Comparison of ENCODE assay signal across 24 mouse cellular contexts in the genomic region with DNA sequence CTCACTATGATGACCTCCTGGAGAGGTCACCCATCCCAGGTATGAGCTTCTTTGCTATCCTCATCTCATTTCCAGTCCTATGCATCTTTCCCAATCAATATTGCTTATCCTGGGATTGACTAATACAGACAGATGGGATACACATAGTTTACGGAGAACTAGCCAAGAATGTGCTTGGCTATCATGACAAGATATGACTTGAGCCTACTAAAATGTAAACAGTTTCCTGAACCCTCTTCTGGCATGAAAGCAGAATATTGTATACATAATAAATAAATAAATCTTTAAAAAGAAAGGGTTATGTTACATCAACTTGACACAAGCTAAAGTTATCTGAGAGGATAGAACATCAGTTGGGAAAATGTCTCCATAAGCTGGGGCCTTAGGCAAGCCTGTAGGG.
"Had no signal": no experiment of that assay in that cellular context is flagged by ENCODE, and none has a peak within 500 bp of the region (broad histone marks: within the 10 kb centered on the region; RNA-seq: fewer than 3 reads in every experiment).

No protein-coding gene starts in this region.

- ATAC-seq: forebrain, postnatal 0 days; hindbrain, postnatal 0 days; intestine, embryonic 16.5 days had no signal

- H3K4me1 ChIP-seq: heart, embryonic 13.5 days; heart, embryonic 15.5 days; hindbrain, embryonic 13.5 days; hindbrain, embryonic 15.5 days; limb, embryonic 13.5 days; limb, embryonic 15.5 days had no signal

- H3K4me2 ChIP-seq: heart, embryonic 11.5 days; heart, embryonic 13.5 days; heart, embryonic 15.5 days; hindbrain, embryonic 13.5 days; hindbrain, embryonic 15.5 days; limb, embryonic 13.5 days; limb, embryonic 15.5 days had no signal

- H3K9me3 ChIP-seq: heart, embryonic 13.5 days; heart, embryonic 15.5 days; hindbrain, embryonic 13.5 days; hindbrain, embryonic 15.5 days; limb, embryonic 13.5 days; limb, embryonic 15.5 days had no signal

- DNase-seq: forebrain, postnatal 0 days; gastrocnemius, postnatal 14 days; gastrocnemius, postnatal 36 days; heart, adult 11 months; heart, adult 2 months; heart, postnatal 14 days; heart, postnatal 36 days; kidney, adult 18-20 months; kidney, adult 8-10 months; kidney, postnatal 14 days; kidney, postnatal 36 days; layer of hippocampus, adult 9-11 months; layer of hippocampus, postnatal 36 days; left cerebral cortex, postnatal 4 days had no signal

- H3K36me3 ChIP-seq: heart, embryonic 13.5 days; heart, embryonic 15.5 days; hindbrain, embryonic 13.5 days; hindbrain, embryonic 15.5 days; limb, embryonic 13.5 days; limb, embryonic 15.5 days had no signal

- H3K27ac ChIP-seq: heart, adult 2 months; heart, embryonic 13.5 days; heart, embryonic 15.5 days; hindbrain, embryonic 13.5 days; hindbrain, embryonic 15.5 days; hindbrain, postnatal 0 days; kidney, postnatal 0 days; limb, embryonic 13.5 days; limb, embryonic 15.5 days had no signal

- H3K9ac ChIP-seq: forebrain, postnatal 0 days; heart, embryonic 13.5 days; heart, embryonic 15.5 days; hindbrain, embryonic 13.5 days; hindbrain, embryonic 15.5 days; limb, embryonic 13.5 days; limb, embryonic 15.5 days had no signal

- H3K4me3 ChIP-seq: heart, adult 2 months; heart, embryonic 13.5 days; heart, embryonic 15.5 days; hindbrain, embryonic 13.5 days; hindbrain, embryonic 15.5 days; limb, embryonic 13.5 days; limb, embryonic 15.5 days had no signal

- H3K27me3 ChIP-seq: heart, embryonic 13.5 days; heart, embryonic 15.5 days; hindbrain, embryonic 13.5 days; hindbrain, embryonic 15.5 days; limb, embryonic 13.5 days; limb, embryonic 15.5 days had no signal
